Mouse (Mus musculus) left cerebral cortex, adult 11 months (tissue): ENCODE data around the gene Pck2.

ENCODE experiments used
- DNase-seq: peaks from one replicate; pipeline ENCODE4 v3.0.0; 2022; ENCODE audit warnings: low spot score

Pck2 gene

GRCm38 (mm10) chr14:55576376-55576775, 36.3 kb downstream of the Pck2 start:
- DNase-seq, result no peak

DNA sequence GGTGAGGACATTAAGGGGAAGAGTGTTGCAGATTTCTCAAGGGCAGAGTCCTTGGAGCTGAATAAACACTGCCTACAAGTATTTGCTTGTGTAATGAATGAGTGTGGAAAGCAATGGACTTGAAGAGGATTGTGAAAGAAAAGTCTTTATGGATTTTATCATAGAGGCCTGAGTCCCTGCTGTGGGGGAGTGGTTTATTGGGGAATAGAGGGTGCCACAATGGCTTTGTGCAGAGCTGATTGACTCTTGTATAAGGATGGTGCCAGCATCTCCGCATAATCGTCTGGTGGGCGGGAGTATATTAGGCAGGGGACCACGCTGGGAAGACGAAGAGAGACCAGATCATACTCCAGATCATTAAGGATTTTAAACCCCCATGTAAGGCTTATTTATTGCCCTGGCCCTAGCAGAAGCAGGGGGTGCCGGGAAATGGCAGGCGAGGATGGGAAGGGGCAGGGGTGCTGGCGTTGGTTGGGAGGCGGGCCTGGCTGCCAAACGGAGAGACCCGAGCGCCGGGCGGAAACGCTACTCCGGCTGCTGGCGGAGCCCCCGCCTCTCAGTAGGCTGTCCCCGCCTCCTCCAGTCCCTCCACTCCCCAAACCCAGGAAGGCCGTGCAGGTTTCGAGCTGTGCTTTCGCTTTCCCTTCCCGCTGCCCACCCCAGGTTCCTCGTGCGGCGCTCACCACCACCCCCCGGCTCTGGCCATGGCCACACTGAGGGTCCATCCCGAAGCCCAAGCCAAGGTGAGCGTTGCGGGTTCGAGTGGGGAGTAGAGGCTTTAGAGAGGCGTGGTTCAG, 38.0 kb downstream of the Pck2 start, which contains the start of gene Psme1:
Psme1 (plus strand) TSS at position 253 of the 797 bp plus-strand sequence.
- DNase-seq, result peak; percentile 51

DNA sequence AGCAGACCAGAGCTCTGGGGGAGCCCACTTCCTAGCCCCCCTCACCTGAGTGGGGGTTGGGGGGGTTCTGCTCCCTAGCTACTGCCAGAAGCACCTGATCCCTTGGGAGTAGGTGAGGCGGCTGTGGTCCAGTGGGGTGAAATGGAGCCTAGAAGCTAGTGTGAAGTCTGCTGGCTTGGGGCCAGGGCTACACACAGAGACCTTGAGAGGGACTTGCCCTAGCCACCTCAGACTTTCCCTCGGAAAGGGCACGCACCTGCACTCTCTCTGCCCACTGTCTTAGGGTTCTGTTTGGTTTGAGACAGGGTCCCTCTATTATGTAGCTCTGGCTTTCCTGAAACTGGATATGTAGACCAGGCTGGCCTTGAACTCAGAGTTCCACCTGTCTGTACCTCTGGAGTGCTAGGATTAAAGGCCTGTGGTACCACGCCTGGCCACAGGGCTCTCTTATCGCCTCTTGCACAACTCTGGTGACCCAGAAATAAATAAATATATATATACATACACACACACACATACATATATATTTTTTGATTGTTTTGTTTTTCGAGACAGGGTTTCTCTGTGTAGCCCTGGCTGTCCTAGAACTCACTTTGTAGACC, 38.7 kb downstream of the Pck2 start:
- DNase-seq, result no peak

DNA sequence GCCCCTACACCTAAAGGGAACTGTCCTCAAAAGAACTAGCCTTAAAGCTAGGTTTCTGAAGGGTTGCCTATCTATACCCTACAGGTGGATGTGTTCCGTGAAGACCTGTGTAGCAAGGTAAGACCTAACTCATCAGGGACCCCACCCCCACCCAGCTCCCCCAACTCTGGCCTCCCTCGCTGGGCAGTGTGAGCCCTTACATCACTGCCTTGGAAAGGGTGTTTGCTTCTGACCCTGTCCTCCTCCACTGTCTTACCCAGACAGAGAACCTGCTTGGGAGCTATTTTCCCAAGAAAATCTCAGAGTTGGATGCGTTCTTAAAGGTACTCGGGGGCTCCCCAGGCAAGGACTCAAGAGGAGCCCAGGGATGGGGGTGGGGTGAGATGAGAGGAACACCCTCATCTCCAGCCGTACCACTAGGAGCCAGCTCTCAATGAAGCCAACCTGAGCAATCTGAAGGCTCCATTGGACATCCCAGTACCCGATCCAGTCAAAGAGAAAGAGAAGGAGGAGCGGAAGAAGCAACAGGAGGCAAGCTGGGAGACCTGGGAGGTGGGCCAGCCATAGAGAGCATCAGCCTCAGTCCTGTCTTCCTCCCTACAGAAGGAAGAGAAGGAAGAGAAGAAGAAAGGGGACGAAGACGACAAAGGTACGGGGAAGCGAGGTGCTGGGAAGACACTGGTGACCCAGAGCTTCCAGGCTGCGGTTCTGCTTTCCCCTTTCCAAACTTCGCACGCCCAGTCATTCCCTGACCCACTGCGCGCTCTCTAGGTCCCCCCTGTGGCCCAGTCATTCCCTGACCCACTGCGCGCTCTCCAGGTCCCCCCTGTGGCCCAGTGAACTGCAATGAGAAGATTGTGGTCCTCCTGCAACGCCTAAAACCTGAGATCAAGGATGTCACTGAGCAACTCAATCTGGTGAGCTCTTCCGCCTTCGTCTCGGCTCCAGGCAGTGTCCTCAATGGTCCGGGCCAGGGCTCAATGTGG, 39.7 kb downstream of the Pck2 start:
- no peak for DNase-seq

DNA sequence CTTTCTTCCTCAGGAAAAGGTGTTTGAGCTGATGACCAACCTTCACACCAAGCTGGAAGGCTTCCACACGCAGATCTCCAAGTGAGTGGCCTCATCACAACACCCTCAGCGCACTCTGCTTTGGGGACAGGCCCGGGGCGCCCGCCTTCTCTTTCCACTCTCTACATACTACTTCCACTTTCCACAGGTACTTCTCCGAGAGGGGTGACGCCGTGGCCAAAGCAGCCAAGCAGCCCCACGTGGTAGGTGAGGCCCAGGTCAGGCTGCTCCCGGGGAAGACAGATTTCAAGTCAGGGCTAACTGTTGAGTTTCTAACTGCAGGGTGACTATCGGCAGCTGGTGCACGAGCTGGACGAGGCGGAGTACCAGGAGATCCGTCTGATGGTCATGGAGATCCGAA, 40.7 kb downstream of the Pck2 start:
- no peak for DNase-seq

DNA sequence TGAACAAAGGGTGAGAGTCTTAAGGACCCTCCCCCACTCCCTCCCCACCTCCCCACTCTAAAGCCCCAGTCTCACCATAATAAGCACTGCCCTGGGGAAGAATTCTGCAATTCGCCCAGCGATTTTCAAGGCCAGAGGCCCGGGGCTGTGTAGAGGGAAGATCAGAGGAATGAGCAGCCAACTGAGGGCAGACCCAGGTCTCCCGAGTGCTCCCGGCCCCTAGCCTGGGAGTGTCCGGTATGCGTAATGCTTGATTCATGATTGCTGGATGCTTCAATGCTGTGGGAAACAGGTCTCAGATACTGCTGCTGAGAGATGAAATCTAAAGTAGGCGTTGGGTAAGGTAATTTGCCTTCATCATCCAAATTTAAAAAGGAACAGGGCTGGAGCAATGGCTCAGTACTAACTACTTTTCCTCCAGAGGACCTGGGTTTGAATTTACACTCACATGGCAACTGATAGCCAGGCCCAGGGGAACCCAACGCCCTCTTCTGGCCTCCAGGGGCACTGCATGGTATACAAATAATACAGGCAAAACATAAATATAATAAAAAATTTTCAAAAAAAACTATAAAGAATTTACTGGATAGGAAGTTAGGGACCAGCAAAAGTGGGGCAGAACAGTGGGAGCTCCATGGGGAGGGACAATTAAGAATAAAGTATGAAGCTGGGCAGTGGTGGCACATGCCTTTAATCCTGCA, 42.1 kb downstream of the Pck2 start:
- no peak for DNase-seq

DNA sequence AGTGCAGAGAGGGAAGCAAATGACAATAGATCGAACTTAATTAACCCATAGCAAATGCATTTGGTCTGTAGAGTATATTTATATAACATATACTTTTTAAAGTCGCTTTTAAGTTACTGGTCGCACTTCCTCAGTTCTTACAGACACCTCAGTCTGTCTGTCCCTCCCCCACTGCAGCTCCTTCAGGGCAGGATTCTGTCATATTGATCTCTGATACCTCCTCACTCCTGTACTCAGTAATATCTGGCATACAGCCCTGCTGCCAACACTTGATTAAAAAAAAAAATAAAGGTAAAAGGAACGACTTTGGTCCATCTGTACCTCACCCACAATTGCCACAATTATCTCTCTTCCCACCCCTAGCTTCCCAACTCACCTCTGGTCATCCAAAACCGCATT, 44.2 kb downstream of the Pck2 start:
- no peak for DNase-seq

DNA sequence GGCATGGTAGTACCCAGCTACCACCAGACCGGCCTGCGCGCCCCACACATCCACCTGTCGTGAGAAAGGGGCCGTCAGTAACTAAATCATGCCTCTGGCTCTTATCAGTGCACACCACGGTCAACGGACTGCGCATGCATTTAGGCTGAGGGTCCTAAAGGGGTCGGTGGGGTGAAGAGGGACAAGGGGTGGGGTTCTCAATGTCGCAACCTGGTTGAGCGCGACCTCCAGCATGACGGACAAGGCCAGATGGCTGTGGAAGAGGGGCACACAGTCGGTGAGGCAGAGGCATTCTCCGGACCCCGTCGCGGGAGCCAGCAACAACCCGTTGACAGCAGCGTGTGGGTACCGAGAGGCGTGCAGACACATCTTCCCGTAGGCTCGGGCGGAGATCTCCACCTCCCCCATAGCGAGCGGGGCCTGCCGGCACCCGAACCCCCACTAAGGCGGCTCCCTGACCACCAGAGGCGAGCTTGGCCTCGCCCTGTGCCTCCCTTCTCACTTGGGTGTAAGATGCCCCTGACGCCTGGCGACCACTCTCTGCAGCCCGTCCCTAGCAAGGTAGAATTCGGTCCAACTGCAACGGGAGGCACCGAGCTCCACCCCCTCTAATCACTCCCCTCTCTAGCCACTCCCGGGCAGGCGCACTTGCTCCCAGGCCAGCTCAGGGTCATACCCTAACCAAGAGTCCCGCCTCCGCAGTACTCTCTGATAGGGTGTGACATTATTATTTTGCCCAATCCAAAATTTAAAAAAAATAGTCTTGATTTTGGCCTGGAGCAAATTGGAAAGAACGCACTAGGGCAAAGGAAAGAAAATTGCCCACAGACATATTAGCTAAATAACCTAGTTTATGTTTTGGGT, 44.9 kb downstream of the Pck2 start, which contains the start of gene Emc9:
Emc9 (minus strand) TSS at position 601 of the 864 bp plus-strand sequence.
- peak; percentile 48 for DNase-seq

DNA sequence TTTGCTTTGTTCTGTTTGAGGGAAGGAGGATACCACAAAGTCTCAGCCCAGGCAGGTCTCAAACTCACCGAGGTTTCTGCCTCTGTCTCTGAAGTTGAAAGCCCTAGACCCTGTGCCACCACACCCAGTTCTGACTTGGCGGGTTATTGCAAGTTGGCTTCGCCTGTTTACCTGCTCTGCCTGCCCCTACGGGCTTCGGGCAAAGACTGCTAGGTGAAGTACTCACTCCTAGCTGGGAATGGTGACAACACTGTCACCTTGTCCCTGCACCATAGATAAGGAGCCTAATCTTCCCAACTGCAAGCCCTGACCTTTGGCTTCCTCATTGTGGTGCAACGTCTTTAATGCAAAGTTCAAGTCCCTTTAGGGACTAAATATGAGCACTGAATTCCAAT, 45.5 kb downstream of the Pck2 start:
- no peak for DNase-seq

- DNase-seq, result no peak
Observed at GRCm38 (mm10) chr14:55586149-55586548, 46.1 kb downstream of the Pck2 start.

- no peak for DNase-seq
Observed at GRCm38 (mm10) chr14:55589271-55589670, 49.2 kb downstream of the Pck2 start.

- DNase-seq, result no peak
Observed at GRCm38 (mm10) chr14:55589771-55590448, 49.8 kb downstream of the Pck2 start.

GRCm38 (mm10) chr14:55590748-55591330, 50.8 kb downstream of the Pck2 start, which contains the start of gene Psme2:
TSS of gene Psme2 (minus strand) at chr14:55591113.
- DNase-seq, result peak; percentile 90

DNA sequence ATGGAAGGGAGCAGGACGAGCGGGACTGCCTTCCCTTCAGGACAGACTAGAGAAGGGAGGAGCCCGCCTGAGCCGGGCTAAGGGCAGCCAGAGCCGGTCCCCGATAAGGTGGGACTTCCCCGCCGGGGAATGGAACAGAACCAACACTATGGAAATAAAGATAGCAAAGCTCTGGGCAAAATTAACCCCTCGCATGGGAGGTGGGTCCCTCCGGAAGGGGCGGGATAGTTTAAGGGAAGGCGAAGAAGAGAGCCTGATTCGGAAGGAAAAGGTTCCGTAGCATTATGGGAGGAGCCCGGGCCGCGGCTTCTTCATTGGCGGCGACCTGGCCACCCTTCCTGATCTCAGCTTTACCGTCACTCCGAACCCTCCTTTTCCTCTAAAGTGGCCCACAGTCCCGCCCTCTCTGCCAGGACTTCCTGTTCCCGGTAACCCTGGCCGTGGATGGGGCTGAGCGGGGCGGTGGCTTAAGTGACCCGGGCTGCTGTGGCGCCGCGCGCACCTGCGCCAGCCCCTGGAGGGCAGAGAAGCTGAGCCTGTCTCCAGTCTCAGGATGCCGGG, 51.3 kb downstream of the Pck2 start, which contains the start of gene Rnf31:
Rnf31 (plus strand) TSS at position 378 of the 561 bp plus-strand sequence.
- DNase-seq, result peak; percentile 91

DNA sequence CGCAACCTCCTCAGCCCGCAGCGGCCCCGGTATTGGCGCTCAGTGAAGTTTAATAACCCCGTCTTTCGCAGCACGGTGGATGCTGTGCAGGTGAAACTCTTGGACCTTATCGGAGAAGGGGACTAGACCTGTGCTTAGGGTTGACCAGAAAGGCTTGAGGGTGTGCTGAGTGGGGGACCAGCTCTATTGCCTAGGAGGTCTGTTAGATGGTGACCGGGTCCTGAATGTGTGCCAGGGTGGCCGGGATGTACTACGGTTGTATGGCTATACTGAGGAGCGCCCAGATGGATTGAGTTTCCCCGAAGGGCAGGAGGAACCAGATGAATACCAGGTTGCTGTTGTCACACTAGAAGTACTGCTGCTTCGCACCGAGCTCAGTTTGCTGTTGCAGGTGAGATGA, 52.2 kb downstream of the Pck2 start:
- no peak for DNase-seq

DNA sequence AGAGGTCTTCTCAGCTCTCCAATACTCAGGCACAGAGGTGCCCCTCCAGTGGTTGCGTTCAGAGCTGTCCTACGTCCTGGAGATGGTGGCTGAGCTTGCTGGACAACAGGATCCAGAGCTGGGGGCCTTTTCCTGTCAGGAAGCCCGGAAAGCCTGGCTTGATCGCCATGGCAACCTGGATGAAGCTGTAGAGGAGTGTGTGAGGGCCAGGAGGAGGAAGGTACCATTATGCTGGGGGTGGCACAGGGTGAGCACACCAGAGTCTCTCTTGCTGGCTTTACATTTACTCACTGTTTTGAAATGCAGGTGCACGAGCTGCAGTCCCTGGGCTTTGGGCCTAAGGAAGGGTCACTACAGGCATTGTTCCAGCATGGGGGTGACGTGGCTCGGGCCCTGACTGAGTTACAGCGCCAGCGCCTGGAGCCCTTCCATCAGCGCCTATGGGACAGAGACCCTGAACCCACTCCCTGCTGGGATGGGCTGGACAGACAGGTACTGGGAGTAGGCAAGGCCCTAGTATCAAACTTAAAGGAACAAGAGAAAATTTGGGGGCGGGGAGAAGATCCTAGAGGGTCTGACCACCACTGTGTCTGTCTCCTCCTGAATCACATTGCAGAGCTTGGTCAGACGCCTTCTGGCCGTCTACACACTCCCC, 56.1 kb downstream of the Pck2 start:
- DNase-seq, result no peak

DNA sequence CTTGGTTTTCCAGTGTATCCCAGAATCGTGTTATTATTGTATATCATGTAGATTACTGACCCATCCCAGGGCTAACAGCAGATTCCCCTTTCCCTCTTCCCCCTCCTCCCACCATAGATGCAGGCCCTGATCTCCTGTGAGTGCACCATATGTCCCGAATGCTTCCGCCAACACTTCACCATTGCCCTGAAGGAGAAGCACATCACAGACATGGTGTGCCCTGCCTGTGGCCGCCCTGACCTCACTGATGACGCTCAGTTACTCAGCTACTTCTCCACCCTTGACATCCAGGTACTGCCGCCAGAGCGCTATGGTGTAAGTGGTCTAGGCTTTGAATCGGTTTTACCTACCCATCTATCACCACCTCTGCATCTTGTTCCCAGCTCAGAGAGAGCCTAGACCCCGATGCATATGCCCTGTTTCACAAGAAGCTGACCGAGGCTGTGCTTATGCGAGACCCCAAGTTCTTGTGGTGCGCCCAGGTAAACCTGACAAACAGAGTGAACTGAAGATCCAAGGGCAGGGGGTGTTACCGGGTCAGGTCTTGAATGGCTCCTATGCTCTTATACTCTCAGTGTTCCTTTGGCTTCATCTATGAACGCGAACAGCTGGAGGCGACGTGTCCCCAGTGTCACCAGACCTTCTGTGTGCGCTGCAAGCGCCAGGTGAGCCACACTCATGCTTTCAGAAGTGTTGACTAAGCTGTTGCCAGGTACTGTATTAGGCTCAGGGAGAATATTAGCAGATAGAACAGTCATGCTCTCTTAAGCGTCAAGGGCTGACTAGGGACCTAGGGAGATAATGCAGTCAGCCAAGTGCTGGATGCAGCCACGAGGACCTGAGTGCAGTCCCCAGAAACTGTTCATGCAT, 58.7 kb downstream of the Pck2 start:
- no peak for DNase-seq
